In the genomic region with DNA sequence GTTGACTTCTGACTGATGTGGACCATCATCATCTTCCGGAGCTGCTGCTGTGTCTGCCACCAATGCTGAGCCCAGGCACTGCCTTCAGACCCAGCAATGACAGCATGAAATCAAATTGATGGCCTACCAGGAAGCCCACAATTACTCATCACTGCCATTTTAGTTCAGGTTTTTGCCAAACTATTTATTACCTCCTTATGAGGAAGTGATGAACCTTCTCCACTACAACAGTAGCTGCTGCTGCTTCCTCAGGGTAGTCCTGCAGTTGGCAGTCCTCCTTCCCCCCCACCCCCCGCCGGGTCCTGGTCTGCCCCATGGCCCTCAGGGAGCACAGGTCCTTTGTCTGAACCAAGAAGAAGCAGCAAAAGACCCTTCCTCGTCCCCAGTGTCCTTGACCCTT, we compare ENCODE assay signal across 23 mouse cellular contexts. TPM values are rescaled to one million over a fixed set of nuclear protein-coding genes. Genes with fewer than 3 reads are reported as not detected.
"Had no signal": no experiment of that assay in that cellular context is flagged by ENCODE, and none has a peak within 500 bp of the region (broad histone marks: within the 10 kb centered on the region; RNA-seq: fewer than 3 reads in every experiment).

No protein-coding gene starts in this region.

- DNase-seq: lung, adult 18-20 months; lung, embryonic 14.5 days; lung, postnatal 10 days; lung, postnatal 4 days; right cerebral cortex, postnatal 14 days; thymus, adult 2 months; thymus, postnatal 25 days had no signal

- H3K4me1 ChIP-seq: megakaryocyte, embryonic 14.5 days; midbrain, embryonic 15.5 days; neural tube, embryonic 12.5 days; stomach, embryonic 15.5 days had no signal

- H3K4me2 ChIP-seq: lung, embryonic 14.5 days; midbrain, embryonic 11.5 days; midbrain, embryonic 13.5 days; midbrain, embryonic 15.5 days; neural tube, embryonic 12.5 days; stomach, embryonic 15.5 days had no signal

- H3K9ac ChIP-seq: lung, embryonic 14.5 days; midbrain, embryonic 13.5 days; midbrain, embryonic 15.5 days; neural tube, embryonic 12.5 days; stomach, embryonic 15.5 days had no signal

- H3K4me3 ChIP-seq: megakaryocyte, embryonic 14.5 days; midbrain, embryonic 13.5 days; midbrain, embryonic 15.5 days; neural tube, embryonic 12.5 days; stomach, embryonic 15.5 days had no signal

- H3K36me3 ChIP-seq: midbrain, embryonic 13.5 days; midbrain, embryonic 15.5 days; neural tube, embryonic 12.5 days; stomach, embryonic 15.5 days had no signal

- H3K9me3 ChIP-seq: megakaryocyte, embryonic 14.5 days; midbrain, embryonic 13.5 days; midbrain, embryonic 15.5 days; neural tube, embryonic 12.5 days; stomach, embryonic 15.5 days had no signal

- H3K27me3 ChIP-seq: midbrain, embryonic 13.5 days; midbrain, embryonic 15.5 days; neural tube, embryonic 12.5 days; stomach, embryonic 15.5 days had no signal

- H3K27ac ChIP-seq: midbrain, embryonic 13.5 days; midbrain, embryonic 15.5 days; neural tube, embryonic 12.5 days; stomach, embryonic 15.5 days; stomach, postnatal 0 days had no signal

RNA-seq across cellular contexts. Expression of a gene that starts 8.6 kb away (rescaled TPM):
- total RNA-seq: neutrophil, adult 5-6 weeks had no signal

RNA-seq across cellular contexts. Expression of a gene that starts 26.8 kb away (rescaled TPM):
- total RNA-seq: midbrain, postnatal 0 days; monocyte, adult 5-6 weeks; neutrophil, adult 5-6 weeks had no signal
- polyA plus RNA-seq: liver, embryonic 16.5 days; lung, embryonic 14.5 days; lung, embryonic 16.5 days; midbrain, embryonic 11.5 days; midbrain, embryonic 13.5 days; midbrain, embryonic 15.5 days; midbrain, postnatal 0 days; neural tube, embryonic 12.5 days; neural tube, embryonic 14.5 days; spleen, adult 2 months; stomach, embryonic 15.5 days; stomach, postnatal 0 days; thymus, adult 2 months; urinary bladder, adult 2 months had no signal

RNA-seq across cellular contexts. Expression of a gene that starts 57.0 kb away (rescaled TPM):
- total RNA-seq: midbrain, postnatal 0 days; monocyte, adult 5-6 weeks; neutrophil, adult 5-6 weeks had no signal
- polyA plus RNA-seq: liver, embryonic 16.5 days; lung, embryonic 14.5 days; lung, embryonic 16.5 days; midbrain, embryonic 11.5 days; midbrain, embryonic 13.5 days; midbrain, embryonic 15.5 days; midbrain, postnatal 0 days; neural tube, embryonic 12.5 days; neural tube, embryonic 14.5 days; spleen, adult 2 months; stomach, embryonic 15.5 days; stomach, postnatal 0 days; testis, adult 2 months; thymus, adult 2 months; urinary bladder, adult 2 months had no signal
